Mouse (Mus musculus) cortical plate, adult 2 months (tissue): ENCODE data around the gene Meis1. TPM values are rescaled to one million over a fixed set of nuclear protein-coding genes. Genes with fewer than 3 reads are reported as not detected.

Experiments used
- H3K27ac ChIP-seq: fragments of 200-500 bp; 2 replicates; pipeline ENCODE4 v1.5.1; 2012; ENCODE audit warnings: low read length, control low read depth, inconsistent platforms; ENCODE audit not compliant: insufficient read depth
- H3K4me1 ChIP-seq: fragments of 200-500 bp; 2 replicates; pipeline ENCODE4 v1.6.1; 2011; ENCODE audit warnings: low read length; ENCODE audit not compliant: control insufficient read depth, insufficient read depth
- H3K4me3 ChIP-seq: fragments of 200-500 bp; 2 replicates; pipeline ENCODE4 v1.5.1; 2011; ENCODE audit warnings: mild to moderate bottlenecking, low read length, control low read depth; ENCODE audit not compliant: insufficient read depth
- CTCF ChIP-seq: fragments of 200-500 bp; IDR thresholded peaks from 2 replicates; pipeline ENCODE4 v1.5.1; 2011; ENCODE audit warnings: mild to moderate bottlenecking, control low read depth, low read length; ENCODE audit not compliant: insufficient read depth; ENCODE audit errors: extremely low read depth
- POLR2A ChIP-seq: fragments of 200-500 bp; IDR thresholded peaks from 2 replicates; pipeline ENCODE4 v1.6.1; 2011; ENCODE audit warnings: mild to moderate bottlenecking, low read length, control low read depth; ENCODE audit not compliant: insufficient read depth; ENCODE audit errors: extremely low read depth
- polyA plus RNA-seq: library from polyadenylated mRNA; depleted of rRNA; stranded (reverse); fragments of >200 nt; gene quantifications from 2 replicates; pipeline ENCODE4 v1.2.3, GENCODE M21; 2012

The Meis1 gene
- polyA plus RNA-seq, 1 experiment, result 3.5 TPM

DNA sequence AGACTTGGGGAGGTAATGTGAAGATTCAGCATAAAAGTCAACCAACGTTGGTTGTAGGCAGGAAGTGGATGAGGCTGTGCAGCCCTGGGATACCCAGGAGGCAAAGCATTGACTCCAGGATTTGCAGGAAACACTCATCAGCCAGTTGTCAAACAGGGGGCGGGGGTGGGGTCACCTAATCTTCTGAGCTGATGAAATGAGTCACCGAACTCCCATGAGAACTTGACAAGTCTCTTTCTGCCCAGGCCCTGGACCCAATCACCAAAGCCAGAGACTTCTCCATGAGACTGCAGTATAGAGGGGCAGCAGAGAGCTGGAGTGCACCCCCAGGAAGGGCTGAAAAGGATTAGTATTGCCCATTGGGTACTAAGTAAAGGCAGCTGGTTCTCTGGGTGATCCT is 45.0 kb downstream of the Meis1 start:
- TF ChIP-seq POLR2A, result no peak
- Histone ChIP-seq H3K4me3 (no peak overlapping the region), H3K27ac (no peak overlapping the region), H3K4me1 (no peaks in the 10 kb centered on the region)

DNA sequence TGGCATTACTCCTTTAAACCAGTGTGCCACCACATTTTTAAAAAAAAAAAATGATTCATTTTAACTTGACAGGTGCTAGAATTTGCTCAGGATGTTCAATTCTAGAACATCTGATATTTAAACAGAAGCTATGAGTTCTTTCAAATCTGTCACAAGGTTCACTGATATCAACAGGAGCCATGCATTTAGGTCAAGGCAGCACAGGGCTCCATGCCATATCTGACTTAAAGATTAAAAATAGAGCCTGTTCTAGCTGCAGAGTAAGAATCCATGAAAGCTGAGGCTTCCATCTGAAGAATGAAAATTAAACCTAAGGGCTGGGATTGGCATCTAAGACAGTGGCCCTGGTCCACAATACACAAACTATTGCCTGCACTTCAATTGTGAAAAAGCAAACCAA is 45.8 kb downstream of the Meis1 start:
- no peak overlapping the region for H3K27ac ChIP-seq
- H3K4me3 ChIP-seq, result no peak overlapping the region
- TF ChIP-seq POLR2A (no peak), CTCF (no peak)
- no peaks in the 10 kb centered on the region for H3K4me1 ChIP-seq

DNA sequence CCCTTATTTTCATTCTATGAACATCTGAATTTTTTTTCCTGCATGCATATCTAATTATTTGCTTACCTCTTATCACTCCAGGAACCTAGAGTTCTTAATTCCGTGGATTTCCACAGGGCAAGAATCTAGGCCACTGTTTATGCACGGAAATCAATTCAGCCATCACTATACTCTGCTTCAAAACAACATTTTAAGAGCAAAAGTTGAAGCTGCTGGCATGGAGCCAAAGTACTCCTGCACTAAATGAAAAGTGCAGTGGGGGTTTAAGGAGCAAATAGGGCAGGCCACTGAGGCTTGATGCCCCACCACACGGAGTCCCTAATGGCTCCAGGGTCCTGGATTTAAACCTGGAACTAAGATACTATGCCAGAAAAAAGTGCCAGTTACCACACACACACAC is 47.2 kb downstream of the Meis1 start:
- H3K27ac ChIP-seq, result no peak overlapping the region
- TF ChIP-seq POLR2A, result no peak
- TF ChIP-seq CTCF, result no peak
- H3K4me3 ChIP-seq, result no peak overlapping the region
- H3K4me1 ChIP-seq, result no peaks in the 10 kb centered on the region

DNA sequence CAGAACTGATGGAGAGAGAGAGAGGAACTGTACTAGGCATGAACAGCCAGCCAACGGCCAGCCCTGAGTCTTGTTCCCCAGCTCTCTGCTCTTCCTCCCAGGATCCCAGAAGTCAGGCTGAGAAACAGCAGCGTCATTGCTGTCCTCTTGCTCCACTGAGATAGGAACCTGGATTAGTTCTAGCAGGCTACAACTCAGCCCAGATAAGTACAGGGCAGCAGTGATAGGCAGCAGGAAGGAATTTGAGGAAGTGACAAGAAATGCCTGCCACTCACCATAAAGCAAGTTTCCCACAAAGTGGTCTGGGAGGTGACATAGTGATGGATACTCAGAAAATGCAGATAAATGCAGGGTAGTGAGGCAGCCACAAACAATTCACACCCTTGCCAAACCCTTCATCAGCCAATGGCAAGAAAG is 48.9 kb downstream of the Meis1 start:
- no peaks in the 10 kb centered on the region for H3K4me1 ChIP-seq
- no peak overlapping the region for H3K27ac ChIP-seq
- TF ChIP-seq POLR2A (no peak), CTCF (no peak)
- no peak overlapping the region for H3K4me3 ChIP-seq

DNA sequence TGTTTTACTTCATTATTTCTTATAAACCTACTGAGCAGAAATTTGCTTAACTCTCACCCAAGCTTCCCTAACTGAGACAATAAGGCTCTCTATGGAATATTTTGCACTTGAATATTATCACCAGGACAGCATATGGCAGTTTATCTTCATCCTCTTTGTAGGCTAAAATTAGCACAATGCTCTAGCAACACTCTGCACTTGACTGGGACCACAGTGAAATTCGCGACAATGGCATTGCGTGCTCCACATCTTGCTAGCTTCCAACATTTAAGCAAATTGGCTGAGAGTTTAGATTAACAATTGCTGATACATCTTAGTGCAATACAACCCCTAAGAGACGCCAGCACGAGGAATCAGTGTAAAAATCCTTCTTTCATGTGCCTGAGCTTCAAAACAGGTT is 54.4 kb downstream of the Meis1 start:
- H3K27ac ChIP-seq, result no peak overlapping the region
- H3K4me1 ChIP-seq, result no peaks in the 10 kb centered on the region
- no peak overlapping the region for H3K4me3 ChIP-seq
- TF ChIP-seq POLR2A (no peak), CTCF (no peak)

DNA sequence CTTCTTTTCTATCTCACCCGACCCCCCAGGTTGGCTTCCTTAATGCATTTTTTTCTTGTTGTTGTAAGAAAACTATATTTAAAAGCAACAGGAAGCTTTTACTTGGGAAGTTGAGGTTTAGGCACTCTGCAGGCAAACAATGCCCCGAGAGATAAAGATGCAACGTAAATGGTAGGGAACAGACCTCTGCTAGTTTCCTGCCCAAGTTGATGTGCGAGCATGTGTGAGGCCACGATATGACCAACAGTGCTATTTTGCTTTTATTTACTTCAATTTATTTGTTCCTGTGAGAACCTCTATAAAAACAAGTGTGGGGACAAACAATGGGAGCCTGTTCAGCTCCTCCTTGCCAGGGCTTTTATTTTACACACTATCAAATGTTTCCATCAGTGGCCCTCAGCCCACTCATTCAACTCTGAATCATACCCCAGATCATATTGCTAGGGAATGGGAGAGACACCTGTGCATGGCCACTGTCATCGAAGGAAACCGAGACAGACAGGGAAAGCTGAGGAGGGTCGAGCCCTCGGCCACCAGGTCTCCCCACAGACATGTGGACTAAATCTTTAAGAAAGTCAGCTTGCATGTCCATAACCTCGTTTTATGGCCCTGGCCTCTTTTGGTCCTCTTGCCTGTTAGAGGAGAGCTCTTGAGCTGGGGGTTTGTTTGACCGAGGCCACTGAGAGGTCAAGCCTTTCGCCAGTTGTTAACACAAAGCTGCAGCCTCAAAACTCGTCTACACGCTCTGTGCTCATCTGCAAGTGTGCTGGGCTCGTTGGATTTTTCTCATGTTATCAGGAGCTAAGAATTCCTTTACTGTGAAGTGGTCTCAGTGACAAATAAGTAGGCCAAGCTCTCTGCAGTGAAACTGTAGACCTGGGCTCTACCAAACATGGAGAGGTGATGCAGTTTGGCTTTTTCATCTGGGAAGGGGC is 55.3 kb downstream of the Meis1 start:
- TF ChIP-seq POLR2A (no peak), CTCF (no peak)
- Histone ChIP-seq H3K4me1 (no peaks in the 10 kb centered on the region), H3K4me3 (no peak overlapping the region), H3K27ac (no peak overlapping the region)

DNA sequence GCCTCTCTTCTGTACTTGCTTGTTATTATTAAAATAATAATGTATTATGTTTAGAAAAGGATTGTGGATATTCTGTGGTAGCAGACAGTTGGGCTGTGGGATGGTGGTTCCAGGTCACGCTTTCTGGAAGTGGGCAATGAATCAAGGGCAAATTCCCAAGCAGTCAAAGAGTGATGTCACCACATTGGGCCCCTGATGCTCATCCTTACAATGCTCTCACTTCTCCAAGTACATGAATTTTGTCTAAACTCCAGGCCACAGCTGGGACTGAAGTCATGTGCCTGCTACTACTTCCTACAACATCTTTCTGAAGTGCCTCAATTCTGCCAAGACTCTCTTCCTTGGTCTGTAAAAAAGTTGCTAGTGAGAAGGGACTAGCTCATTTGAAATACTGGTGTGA is 59.3 kb downstream of the Meis1 start:
- TF ChIP-seq CTCF, result no peak
- no peak for TF ChIP-seq POLR2A
- Histone ChIP-seq H3K4me1 (no peaks in the 10 kb centered on the region), H3K4me3 (no peak overlapping the region), H3K27ac (no peak overlapping the region)

DNA sequence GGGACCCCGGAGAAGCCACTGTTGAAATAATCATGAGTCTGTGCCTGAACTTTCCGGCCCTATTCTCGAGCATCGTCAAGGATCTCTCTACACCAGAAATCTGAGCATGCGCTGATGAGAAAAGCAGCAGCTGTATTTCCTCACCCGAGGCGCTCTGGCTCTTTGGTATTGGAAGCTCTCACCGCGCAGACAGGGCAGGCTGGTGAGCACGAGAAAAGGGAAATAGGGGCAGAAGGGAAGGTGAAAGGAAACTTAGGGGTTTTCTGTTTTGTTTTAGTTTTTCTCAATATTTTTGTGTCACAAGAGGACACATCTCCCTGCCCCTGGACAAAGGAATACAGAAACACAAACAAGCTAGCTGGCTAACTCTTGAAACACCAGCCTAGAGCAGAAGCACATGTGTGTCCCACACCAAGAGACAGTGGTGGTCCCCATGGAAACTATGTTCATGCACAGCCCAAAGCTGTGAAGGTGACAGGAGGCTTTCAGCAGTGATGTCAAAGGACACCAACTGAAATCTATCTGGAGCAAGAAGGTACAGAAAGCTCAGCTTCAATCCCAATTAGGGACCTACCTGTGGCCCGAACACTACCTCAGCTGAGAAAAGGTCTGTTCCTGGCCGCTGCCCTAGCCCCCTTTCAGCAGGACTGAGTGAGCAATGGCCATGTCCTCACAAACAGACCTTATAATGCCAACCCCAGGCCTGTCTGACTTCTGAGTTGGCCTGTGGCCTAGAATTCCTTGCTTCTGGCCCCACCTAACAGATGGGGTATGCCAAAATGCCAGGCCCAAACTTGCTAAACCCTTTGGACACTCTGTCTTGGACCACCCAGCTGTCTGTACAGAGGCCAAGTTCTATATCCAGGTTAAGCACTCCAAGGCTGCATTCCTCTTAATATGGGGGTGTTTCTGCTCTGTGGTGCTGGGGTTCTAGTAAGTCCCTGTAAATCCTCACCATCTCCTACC is 60.7 kb downstream of the Meis1 start:
- Histone ChIP-seq H3K27ac (no peak overlapping the region), H3K4me1 (no peaks in the 10 kb centered on the region), H3K4me3 (no peak overlapping the region)
- TF ChIP-seq CTCF (no peak), POLR2A (no peak)

DNA sequence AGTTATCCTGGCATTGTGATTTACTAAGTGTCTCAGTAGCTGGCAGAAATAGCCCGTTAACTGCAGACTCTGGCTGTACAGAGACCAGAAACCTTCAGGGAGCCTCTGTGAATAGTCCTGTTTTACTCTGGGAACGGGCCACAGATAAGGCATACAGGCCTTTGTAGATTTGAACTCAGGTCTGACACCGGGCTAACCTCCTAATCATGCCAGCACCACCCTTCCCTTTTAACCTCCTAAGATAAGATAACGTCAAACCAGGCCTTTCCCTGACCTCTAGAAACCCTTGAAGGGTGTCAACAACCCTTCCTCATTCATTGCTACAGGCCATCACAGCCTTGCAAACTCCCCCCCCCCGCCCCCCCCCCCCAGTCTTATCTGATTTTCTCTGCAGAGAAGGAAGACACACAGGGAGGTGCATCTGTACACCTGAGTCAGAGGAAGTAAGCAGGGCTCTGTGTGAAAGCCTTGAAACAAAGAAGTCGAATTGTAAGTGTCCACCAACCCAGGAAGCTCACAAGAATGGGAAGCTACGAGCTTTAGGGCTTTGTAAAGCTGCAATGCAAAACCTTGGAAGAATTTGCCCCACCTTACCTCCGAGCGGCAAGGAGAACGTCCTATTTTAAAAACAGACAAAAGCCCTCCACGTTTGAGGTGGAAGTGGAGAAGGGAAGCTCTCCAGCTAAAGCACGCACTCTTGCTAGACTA is 61.5 kb downstream of the Meis1 start:
- no peak overlapping the region for H3K27ac ChIP-seq
- no peaks in the 10 kb centered on the region for H3K4me1 ChIP-seq
- no peak overlapping the region for H3K4me3 ChIP-seq
- no peak for TF ChIP-seq POLR2A
- no peak for TF ChIP-seq CTCF

DNA sequence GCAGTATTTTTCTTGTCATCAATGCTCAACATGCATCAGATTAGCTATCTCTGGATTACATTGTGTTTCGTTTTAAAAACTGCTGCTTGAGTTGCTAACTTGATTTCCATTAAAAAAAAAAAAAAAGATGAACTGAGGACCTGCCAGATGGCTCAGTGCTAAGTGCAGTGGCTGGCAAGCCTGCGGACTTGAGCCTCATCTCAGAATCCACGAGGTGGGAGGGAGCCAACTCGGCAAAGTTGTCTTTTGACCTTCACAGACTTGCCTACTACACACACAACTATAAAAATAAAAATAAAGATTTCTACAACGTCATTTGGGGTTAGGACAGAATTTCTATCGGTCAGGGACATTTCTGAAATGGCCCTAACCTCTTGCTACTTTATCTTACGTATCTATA is 62.8 kb downstream of the Meis1 start:
- TF ChIP-seq POLR2A, result no peak
- no peak for TF ChIP-seq CTCF
- Histone ChIP-seq H3K4me3 (no peak overlapping the region), H3K27ac (no peak overlapping the region), H3K4me1 (no peaks in the 10 kb centered on the region)
